ENCODE assay signal across 8 mouse cellular contexts in genomic region chr9:53609968-53610781, GRCm38 (mm10). TPM values are rescaled to one million over a fixed set of nuclear protein-coding genes. Genes with fewer than 3 reads are reported as not detected.
DNase-seq lines count a peak whose midpoint lies in the region; ATAC-seq and TF ChIP-seq lines count a peak whose summit lies in the region.

Acat1 (minus strand) TSS chr9:53610382.

- peak; percentile 95 for DNase-seq in MN1 (ENCODE audit: low spot score)
- DNase-seq in cerebellum, adult 9-10 months: peak; percentile 95
- DNase-seq in hindbrain, embryonic 10.5 days (ENCODE audit: low spot score): peak; percentile 88
- peak; percentile 94 for DNase-seq in layer of hippocampus, adult 9-11 months
- DNase-seq in lung, postnatal 0 days (ENCODE audit: low spot score): peak; percentile 95
- DNase-seq in ovary, postnatal 14 days (ENCODE audit: low spot score): peak; percentile 96
- DNase-seq in thymus, postnatal 14 days: peak; percentile 91

- no peak for TF ChIP-seq CTCF in lung, postnatal 0 days (IDR thresholded peaks at IDR 0.05)

- peaks cover 11% of the 10 kb centered on the region for H3K27me3 ChIP-seq in hindbrain, embryonic 10.5 days (ENCODE audit: insufficient read depth, poor library complexity, severe bottlenecking)
- no peaks in the 10 kb centered on the region for H3K27me3 ChIP-seq in lung, postnatal 0 days (replicated peaks; ENCODE audit: insufficient read depth, low read length)

- peak within 1 kb of the TSS; percentile 66 for H3K4me3 ChIP-seq in hindbrain, embryonic 10.5 days
- peak within 1 kb of the TSS; percentile 73 for H3K4me3 ChIP-seq in lung, postnatal 0 days (ENCODE audit: low read depth, low read length)

- peak within 1 kb of the TSS; percentile 87 for H3K4me2 ChIP-seq in lung, postnatal 0 days (replicated peaks; ENCODE audit: low read depth, low read length)

- WGBS in hindbrain, embryonic 10.5 days: 7% methylated on average over 52 of the region's 52 CpGs
- 2% methylated on average over 51 of the region's 52 CpGs for WGBS in lung, postnatal 0 days

- peak; percentile 96 for ATAC-seq in frontal cortex, adult (ENCODE audit: low TSS enrichment)
- peak; percentile 99 for ATAC-seq in lung, postnatal 0 days

- H3K9ac ChIP-seq in lung, postnatal 0 days (replicated peaks; ENCODE audit: low read depth): peak within 1 kb of the TSS; percentile 82

- H3K27ac ChIP-seq in hindbrain, embryonic 10.5 days: peak within 1 kb of the TSS; percentile 81
- H3K27ac ChIP-seq in lung, postnatal 0 days (ENCODE audit: low read length): peak within 1 kb of the TSS; percentile 75

- TF ChIP-seq EP300 in lung, postnatal 0 days (IDR thresholded peaks at IDR 0.05): no peak

- H3K36me3 ChIP-seq in hindbrain, embryonic 10.5 days: peaks cover 15% of the 10 kb centered on the region; the same call in 1 of the 2 replicates
- no peaks in the 10 kb centered on the region for H3K36me3 ChIP-seq in lung, postnatal 0 days (ENCODE audit: insufficient read depth, low read length)

- peaks cover 13% of the 10 kb centered on the region; the same call in 1 of the 2 replicates for H3K4me1 ChIP-seq in hindbrain, embryonic 10.5 days (replicated peaks)
- no peaks in the 10 kb centered on the region for H3K4me1 ChIP-seq in lung, postnatal 0 days (ENCODE audit: insufficient read depth, low read depth, low read length)

- H3K9me3 ChIP-seq in hindbrain, embryonic 10.5 days: no peaks in the 10 kb centered on the region
- no peaks in the 10 kb centered on the region for H3K9me3 ChIP-seq in lung, postnatal 0 days (ENCODE audit: low read length)

RNA-seq across cellular contexts. Expression of gene Acat1, which starts in this region (rescaled TPM):
- 33.3 and 47.5 TPM in 2 replicates for polyA plus RNA-seq in hindbrain, embryonic 10.5 days (2016; fragmentation: Nextera tagmentation; extraction: Ambion mirVana)
- 65.7 and 66.6 TPM in 2 replicates for polyA plus RNA-seq in lung, postnatal 0 days (2015; fragmentation: Nextera tagmentation; extraction: Ambion mirVana)

Comparison
In these comparisons a context has a peak if more than half of its experiments do, and no peak if none do; other contexts are left out.
1. Peak in every context shown above with its lines: DNase-seq, ATAC-seq, H3K4me3 ChIP-seq and H3K27ac ChIP-seq.